Mouse (Mus musculus) midbrain, postnatal 0 days (tissue): ENCODE results near the gene Ifi204. TPM values are rescaled to one million over a fixed set of nuclear protein-coding genes. Genes with fewer than 3 reads are reported as not detected.
"Not testable (repeated sequence)": the region's sequence is repeated elsewhere in the genome, so short reads cannot be mapped to it uniquely, and the experiment has no call there.

ENCODE experiments used
- ATAC-seq: fragments of 200-750 bp; cut with Nextera tagmentation; 2 replicates; pipeline ENCODE4 v1.8.0; 2017; ENCODE audit warnings: moderate number of reproducible peaks, mild to moderate bottlenecking, moderate TSS enrichment, moderate library complexity; ENCODE audit not compliant: low FRiP score
- DNase-seq: peaks from one replicate; pipeline ENCODE4 v3.0.0-alpha.2; 2015; ENCODE audit warnings: low spot score
- H3K27ac ChIP-seq: fragments of 300-500 bp; sonication (generic); 2 replicates; pipeline ENCODE4 v1.5.1; 2014; ENCODE audit warnings: low read depth, mild to moderate bottlenecking, low read length, mixed read lengths
- H3K27me3 ChIP-seq: fragments of 300-500 bp; sonication (generic); 2 replicates; pipeline ENCODE4 v1.6.1; 2014; ENCODE audit warnings: low read length, control low read depth, mixed read lengths; ENCODE audit not compliant: insufficient read depth
- H3K36me3 ChIP-seq: fragments of 300-500 bp; sonication (generic); 2 replicates; pipeline ENCODE4 v1.6.1; 2014; ENCODE audit warnings: low read length, control low read depth, mixed read lengths; ENCODE audit not compliant: insufficient read depth
- H3K4me1 ChIP-seq: fragments of 300-500 bp; sonication (generic); 2 replicates; pipeline ENCODE4 v1.6.1; 2014; ENCODE audit warnings: mild to moderate bottlenecking, control low read depth, antibody characterized with exemption, low read length, mixed read lengths; ENCODE audit not compliant: insufficient read depth
- H3K4me2 ChIP-seq: fragments of 300-500 bp; sonication (generic); 2 replicates; pipeline ENCODE4 v1.6.1; 2014; ENCODE audit warnings: low read depth, mild to moderate bottlenecking, low read length, mixed read lengths; ENCODE audit not compliant: poor library complexity, severe bottlenecking
- H3K4me3 ChIP-seq: fragments of 300-500 bp; sonication (generic); 2 replicates; pipeline ENCODE4 v1.5.1; 2014; ENCODE audit warnings: low read depth, mild to moderate bottlenecking, low read length, moderate library complexity
- H3K9ac ChIP-seq: fragments of 300-500 bp; sonication (generic); replicated peaks from 2 replicates; pipeline ENCODE4 v1.6.1; 2014; ENCODE audit warnings: mild to moderate bottlenecking, low read length, moderate library complexity, mixed read lengths; ENCODE audit not compliant: poor library complexity, severe bottlenecking
- H3K9me3 ChIP-seq: fragments of 300-500 bp; sonication (generic); 2 replicates; pipeline ENCODE4 v1.6.1; 2016; ENCODE audit warnings: low read length, control low read depth
- CTCF ChIP-seq: IDR thresholded peaks from 2 replicates; pipeline ENCODE4 v1.5.1; 2016; ENCODE audit warnings: antibody characterized with exemption, mild to moderate bottlenecking
- WGBS: fragments of 180-500 bp; shearing (Covaris S2); extraction: QIAGEN DNeasy Blood & Tissue Kit; methylation state at CpG from one replicate; pipeline ENCODE4 v1.1.7; 2014; 5-methylcytosine and 5-hydroxymethylcytosine counted together
- polyA plus RNA-seq: library from polyadenylated mRNA; unstranded; fragments of >200 nt; fragmentation: Nextera tagmentation; extraction: Ambion mirVana; gene quantifications from 2 replicates; pipeline ENCODE4 v1.2.1, GENCODE M21; 2015
- total RNA-seq: library from RNA; depleted of rRNA; stranded (reverse); fragments of >200 nt; gene quantifications from 2 replicates; pipeline ENCODE4 v1.2.3, GENCODE M21; 2014; rRNA removed

The Ifi204 gene
- total and polyA plus RNA-seq, 2 experiments from 2014 or later, result 0.55 to 1.1 TPM

GRCm38 (mm10) chr1:173742262-173742661, 24.5 kb downstream of the Ifi204 start:
- H3K4me3 ChIP-seq, result no peak overlapping the region
- no peak overlapping the region for H3K4me2 ChIP-seq
- H3K27me3 ChIP-seq, result no peaks in the 10 kb centered on the region
- H3K9me3 ChIP-seq, result no peaks in the 10 kb centered on the region
- DNase-seq (no peak), ATAC-seq (no peak)
- no peak overlapping the region for H3K9ac ChIP-seq
- WGBS, result 79% methylated on average over 1 of the region's 1 CpGs
- no peak overlapping the region for H3K27ac ChIP-seq
- no peak for TF ChIP-seq CTCF
- no peaks in the 10 kb centered on the region for H3K36me3 ChIP-seq
- H3K4me1 ChIP-seq, result no peaks in the 10 kb centered on the region

- no peak within 1 kb of the TSS for H3K27ac ChIP-seq
- no peak within 1 kb of the TSS for H3K9ac ChIP-seq
- WGBS, result 76% methylated on average over 4 of the region's 4 CpGs
- H3K4me3 ChIP-seq, result no peak within 1 kb of the TSS
- no peaks in the 10 kb centered on the region for H3K27me3 ChIP-seq
- H3K9me3 ChIP-seq, result no peaks in the 10 kb centered on the region
- no peak for TF ChIP-seq CTCF
- no peak for ATAC-seq
- no peaks in the 10 kb centered on the region for H3K4me1 ChIP-seq
- no peak within 1 kb of the TSS for H3K4me2 ChIP-seq
- DNase-seq, result no peak
- H3K36me3 ChIP-seq, result no peaks in the 10 kb centered on the region
Measured at GRCm38 (mm10) chr1:173741656-173742055, 25.1 kb downstream of the Ifi204 start, which contains the start of gene Ifi207. Ifi207 (minus strand) TSS chr1:173741747.

- Histone ChIP-seq H3K9me3 (no peaks in the 10 kb centered on the region), H3K27ac (no peak overlapping the region), H3K9ac (no peak overlapping the region), H3K27me3 (no peaks in the 10 kb centered on the region), H3K4me3 (no peak overlapping the region), H3K36me3 (no peaks in the 10 kb centered on the region), H3K4me2 (no peak overlapping the region), H3K4me1 (no peaks in the 10 kb centered on the region)
- DNase-seq (no peak), ATAC-seq (no peak)
- TF ChIP-seq CTCF, result no peak
Measured at GRCm38 (mm10) chr1:173740537-173740936, 26.2 kb downstream of the Ifi204 start.

- ATAC-seq (no peak), DNase-seq (no peak)
- H3K27me3 ChIP-seq, result no peaks in the 10 kb centered on the region
- H3K4me3 ChIP-seq, result no peak overlapping the region
- TF ChIP-seq CTCF, result no peak
- no peak overlapping the region for H3K4me2 ChIP-seq
- no peaks in the 10 kb centered on the region for H3K4me1 ChIP-seq
- no peak overlapping the region for H3K27ac ChIP-seq
- no peak overlapping the region for H3K9ac ChIP-seq
- H3K36me3 ChIP-seq, result no peaks in the 10 kb centered on the region
- WGBS, result 73% methylated on average over 2 of the region's 2 CpGs
- no peaks in the 10 kb centered on the region for H3K9me3 ChIP-seq
Measured at GRCm38 (mm10) chr1:173736986-173737385, 29.8 kb downstream of the Ifi204 start.

GRCm38 (mm10) chr1:173735015-173735414, 31.7 kb downstream of the Ifi204 start:
- H3K27me3 ChIP-seq, ATAC-seq, H3K9me3 ChIP-seq, H3K4me2 ChIP-seq, H3K27ac ChIP-seq, H3K4me1 ChIP-seq, H3K36me3 ChIP-seq, H3K4me3 ChIP-seq, DNase-seq, H3K9ac ChIP-seq: not testable (repeated sequence)
- WGBS, result 91% methylated on average over 4 of the region's 4 CpGs

- DNase-seq (no peak), ATAC-seq (no peak)
- Histone ChIP-seq H3K36me3 (no peaks in the 10 kb centered on the region), H3K27ac (no peak overlapping the region), H3K9me3 (no peaks in the 10 kb centered on the region), H3K27me3 (no peaks in the 10 kb centered on the region), H3K4me2 (no peak overlapping the region), H3K4me3 (no peak overlapping the region), H3K4me1 (no peaks in the 10 kb centered on the region), H3K9ac (no peak overlapping the region)
- TF ChIP-seq CTCF, result no peak
- 41% methylated on average over 7 of the region's 7 CpGs for WGBS
Measured at GRCm38 (mm10) chr1:173733219-173733618, 33.5 kb downstream of the Ifi204 start.

Other genes starting within 250 kb of the Ifi204 start
- gene Ifi214, start 231.0 kb downstream of the Ifi204 start, total RNA-seq, result not detected in 2 replicates
- not detected in 2 replicates for gene Ifi214, start 231.0 kb downstream of the Ifi204 start, polyA plus RNA-seq
- gene Ifi213, start 167.7 kb downstream of the Ifi204 start, total RNA-seq, result 0.22 TPM in 1 of 2 replicates, not detected in the other
- not detected in 2 replicates for gene Ifi213, start 167.7 kb downstream of the Ifi204 start, polyA plus RNA-seq
- gene Ifi209, start 136.0 kb downstream of the Ifi204 start, total RNA-seq, result 0.05 and 0.11 TPM in 2 replicates
- gene Ifi209, start 136.0 kb downstream of the Ifi204 start, polyA plus RNA-seq, result 0.09 and 0.16 TPM in 2 replicates
- gene Ifi208, start 93.3 kb downstream of the Ifi204 start, total RNA-seq, result not detected in 2 replicates
- gene Ifi208, start 93.3 kb downstream of the Ifi204 start, polyA plus RNA-seq, result not detected in 2 replicates
- gene Ifi207, start 25.2 kb downstream of the Ifi204 start, total RNA-seq, result 0.60 and 0.71 TPM in 2 replicates
- 0.27 and 0.57 TPM in 2 replicates for gene Ifi207, start 25.2 kb downstream of the Ifi204 start, polyA plus RNA-seq
- 0.80 TPM in 1 of 2 replicates, not detected in the other for gene Ifi211, start 146.1 kb upstream of the Ifi204 start, total RNA-seq
- gene Ifi211, start 146.1 kb upstream of the Ifi204 start, polyA plus RNA-seq, result 0.34 and 0.48 TPM in 2 replicates
- 0.19 and 0.27 TPM in 2 replicates for gene Mndal, start 175.5 kb upstream of the Ifi204 start, total RNA-seq
- 1.5 and 1.8 TPM in 2 replicates for gene Mndal, start 175.5 kb upstream of the Ifi204 start, polyA plus RNA-seq
- gene Ifi203, start 175.7 kb upstream of the Ifi204 start, total RNA-seq, result 0.99 and 1.5 TPM in 2 replicates
- 0.31 and 1.4 TPM in 2 replicates for gene Ifi203, start 175.7 kb upstream of the Ifi204 start, polyA plus RNA-seq
- gene Ifi202b, start 215.8 kb upstream of the Ifi204 start, total RNA-seq, result not detected in 2 replicates
- gene Ifi202b, start 215.8 kb upstream of the Ifi204 start, polyA plus RNA-seq, result not detected in 2 replicates